Mouse (Mus musculus) adrenal gland, adult 8-10 months (tissue): Measurements from ENCODE around the gene Pdha1. TPM values are rescaled to one million over a fixed set of nuclear protein-coding genes. Genes with fewer than 3 reads are reported as not detected.

Source experiments
- total RNA-seq, 4 experiments: library from RNA; stranded (reverse); gene quantifications; 2 replicates each; pipeline ENCODE4 v1.2.4; 2022

Pdha1 gene
- total RNA-seq, 4 experiments from 2014 or later, result 154 to 303 (median 223) TPM

Other genes with a start within 250 kb of the Pdha1 start
- gene Map3k15, start 150.0 kb downstream of the Pdha1 start, total RNA-seq, result 1 to 10 TPM in 3 of 4 experiments, under 1 TPM in 1; 0.96 to 2.2 (median 1.4) TPM